Mouse (Mus musculus) Patski (cell line): ENCODE data around the gene Dhx40. TPM values are rescaled to one million over a fixed set of nuclear protein-coding genes. Genes with fewer than 3 reads are reported as not detected.

ENCODE experiments used
- ATAC-seq: fragments of 100-300 bp; one replicate; pipeline ENCODE4 v1.8.0; 2021
- CTCF ChIA-PET: fragments of 350-600 bp; sonication (Branson Sonifier 250); formaldehyde crosslinking; loops from one replicate; lab custom pipeline; 2022; ENCODE audit warnings: inconsistent platforms; lab: Charles Lee
- POLR2A ChIA-PET: fragments of 350-600 bp; sonication (Branson Sonifier 250); formaldehyde crosslinking; loops from one replicate; lab custom pipeline; 2022; ENCODE audit warnings: antibody characterized with exemption, inconsistent platforms; lab: Charles Lee
- DNase-seq: peaks from one replicate; pipeline ENCODE4 v3.0.0-alpha.2; 2011; ENCODE audit warnings: low read depth, low spot score
- H3K27me3 ChIP-seq: fragments of 371-371 bp; one replicate; pipeline ENCODE4 v1.5.1; 2021
- CTCF ChIP-seq: fragments of 100-300 bp; IDR thresholded peaks from one replicate; pipeline ENCODE4 v1.5.1; 2021
- in situ Hi-C: fragments of 300-500 bp; cut with MboI; formaldehyde crosslinking; loops from 3 replicates; pipeline ENCODE4 v1.11.1; 2018; ENCODE audit warnings: low pct_unique_long_range_greater_than_20kb, mixed read lengths
- polyA plus RNA-seq: library from polyadenylated mRNA; unstranded; gene quantifications from one replicate; pipeline ENCODE4 v1.2.3, GENCODE M21; 2021

Dhx40 gene
- polyA plus RNA-seq = 76.1 TPM

DNA sequence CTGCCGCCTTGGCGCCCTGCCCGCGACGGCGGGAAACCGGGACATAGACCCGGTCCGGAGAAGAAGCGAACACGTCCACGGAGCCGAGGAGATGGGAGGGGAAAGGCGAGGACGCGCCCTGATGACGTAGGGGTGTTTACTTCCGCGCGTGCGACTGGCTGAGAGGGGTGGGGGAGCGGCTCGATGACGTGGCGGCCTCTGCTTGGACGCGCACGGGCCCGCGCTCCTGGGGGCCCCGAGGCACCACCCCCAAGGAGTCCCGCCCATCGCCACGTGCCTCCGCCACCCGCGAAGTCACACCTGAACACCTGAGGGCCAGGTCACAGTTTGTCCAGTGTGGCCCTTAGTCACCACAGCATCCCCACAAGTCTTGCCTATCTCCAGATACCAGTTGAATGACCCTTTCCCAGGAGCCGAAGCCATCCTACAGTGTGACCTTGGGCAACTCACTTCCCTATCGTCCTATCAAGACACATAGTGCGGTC, at the start of gene Dhx40:
Gene Dhx40 (minus strand): TSS at position 242 of the 485 bp plus-strand sequence.
- H3K27me3 ChIP-seq = no peaks in the 10 kb centered on the region
- peak; percentile 57 for ATAC-seq
- in situ Hi-C loops = no loop called here
- TF ChIP-seq CTCF = no peak
- ChIA-PET POLR2A (no interaction called here), CTCF (no interaction called here)
- peak; percentile 34 for DNase-seq

DNA sequence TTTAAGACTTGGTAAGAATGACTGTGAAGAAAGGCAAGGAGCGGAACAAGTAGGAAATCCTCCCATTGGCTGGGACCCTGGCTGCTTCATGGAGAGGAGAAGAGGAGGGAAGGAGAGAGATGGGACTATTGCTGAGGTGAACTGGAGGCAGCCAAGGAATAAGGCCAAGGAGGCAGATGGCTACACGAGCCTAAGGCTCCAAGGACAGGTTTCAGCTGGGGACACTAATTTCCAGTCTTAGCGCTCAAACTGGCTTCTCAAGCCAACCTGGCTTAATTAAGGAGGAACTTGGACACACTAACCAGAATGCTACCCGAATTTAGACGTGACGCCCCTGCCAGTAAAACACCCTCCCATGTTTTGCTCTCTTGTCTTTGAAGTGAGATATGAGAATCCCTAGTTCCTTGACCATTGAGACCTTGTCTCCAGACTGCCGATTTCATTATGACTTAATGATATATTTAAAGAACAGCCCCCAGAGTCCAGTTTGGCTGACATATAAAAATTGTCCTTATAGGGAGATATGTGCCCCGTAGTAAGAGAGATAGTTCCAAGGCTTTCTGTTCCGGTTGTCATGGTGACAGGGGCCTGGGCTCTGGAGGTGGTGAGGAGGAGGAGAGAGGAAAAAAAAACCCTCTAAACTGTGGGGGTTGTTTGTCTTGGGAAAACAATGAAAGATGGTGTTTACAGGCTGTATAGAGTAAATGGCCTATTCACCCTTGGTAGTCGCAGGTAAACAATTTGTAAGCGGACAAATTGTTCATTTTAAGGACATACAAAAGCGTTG, 48.3 kb upstream of the Dhx40 start:
- no peak for ATAC-seq
- in situ Hi-C loops = no loop called here

DNA sequence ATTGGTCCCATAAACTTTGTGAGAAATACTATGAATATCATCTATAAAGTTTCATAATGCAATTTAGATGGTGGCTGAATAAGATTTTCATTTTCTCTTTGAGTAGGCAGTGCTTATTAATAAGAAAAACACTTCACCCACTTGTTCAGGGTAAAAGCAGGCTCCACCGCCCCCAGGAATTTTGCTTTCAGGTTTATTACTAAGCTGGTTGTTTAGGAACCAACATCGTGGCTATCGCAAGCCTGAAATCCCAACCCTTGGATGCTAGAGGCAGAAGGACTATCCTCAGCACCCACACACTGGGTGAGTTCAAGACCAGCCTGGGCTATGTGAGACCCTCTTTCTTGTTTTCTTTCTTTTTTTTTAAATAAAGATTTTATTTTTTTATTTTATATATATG, 45.5 kb upstream of the Dhx40 start:
- no peak for TF ChIP-seq CTCF
- DNase-seq (no peak), ATAC-seq (peak; percentile 31)
- H3K27me3 ChIP-seq = no peaks in the 10 kb centered on the region
- ChIA-PET POLR2A (interaction anchor here (0.7 kb wide), 1 partner anchor 59 kb away, joined by 3 read pairs; no protein-coding TSS in a partner anchor), CTCF (interaction anchor here (1.3 to 4.5 kb wide), 4 partner anchors 10 to 41 kb away, joined by 4 to 21 read pairs (median 6); no protein-coding TSS in a partner anchor)
- in situ Hi-C loops = no loop called here

More for the DNA sequence above, 48.3 kb upstream of the Dhx40 start:
- no peaks in the 10 kb centered on the region for H3K27me3 ChIP-seq
- no peak for TF ChIP-seq CTCF
- ChIA-PET POLR2A (no interaction called here), CTCF (no interaction called here)
- no peak for DNase-seq

DNA sequence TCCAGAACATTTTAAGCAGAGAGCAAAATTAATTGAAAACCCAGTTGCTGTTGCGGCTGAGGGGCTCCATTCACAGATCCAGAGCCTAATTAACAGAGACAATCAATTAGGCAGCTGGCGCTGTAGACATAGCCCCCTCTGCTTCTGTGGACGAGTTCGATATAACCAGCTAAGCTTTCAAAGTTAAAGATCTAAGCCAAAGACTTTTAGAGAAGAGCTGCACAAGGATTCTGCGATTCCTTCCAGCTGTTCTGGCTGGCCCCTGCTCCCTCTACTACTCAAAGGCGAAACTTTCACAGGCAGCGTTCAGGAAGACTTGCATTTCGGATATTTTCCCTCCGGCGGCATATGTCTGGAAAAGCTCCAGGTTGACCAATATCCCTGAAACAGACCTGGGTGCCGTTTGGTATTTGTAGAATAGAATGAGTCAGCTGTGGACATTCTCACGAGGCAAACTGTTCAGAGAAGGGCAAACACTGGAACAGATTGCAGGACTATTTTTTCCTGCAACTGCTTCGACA, 45.0 kb upstream of the Dhx40 start:
- DNase-seq (no peak), ATAC-seq (peak; percentile 67)
- ChIA-PET POLR2A (interaction anchor here (0.5 to 1.0 kb wide), 3 partner anchors 9 to 681 kb away, joined by 3 read pairs; no protein-coding TSS in a partner anchor), CTCF (interaction anchor here (1.4 to 4.5 kb wide), 3 partner anchors 14 to 41 kb away, joined by 5 to 21 read pairs (median 8); no protein-coding TSS in a partner anchor)
- no peaks in the 10 kb centered on the region for H3K27me3 ChIP-seq
- no peak for TF ChIP-seq CTCF
- in situ Hi-C loops = no loop called here

DNA sequence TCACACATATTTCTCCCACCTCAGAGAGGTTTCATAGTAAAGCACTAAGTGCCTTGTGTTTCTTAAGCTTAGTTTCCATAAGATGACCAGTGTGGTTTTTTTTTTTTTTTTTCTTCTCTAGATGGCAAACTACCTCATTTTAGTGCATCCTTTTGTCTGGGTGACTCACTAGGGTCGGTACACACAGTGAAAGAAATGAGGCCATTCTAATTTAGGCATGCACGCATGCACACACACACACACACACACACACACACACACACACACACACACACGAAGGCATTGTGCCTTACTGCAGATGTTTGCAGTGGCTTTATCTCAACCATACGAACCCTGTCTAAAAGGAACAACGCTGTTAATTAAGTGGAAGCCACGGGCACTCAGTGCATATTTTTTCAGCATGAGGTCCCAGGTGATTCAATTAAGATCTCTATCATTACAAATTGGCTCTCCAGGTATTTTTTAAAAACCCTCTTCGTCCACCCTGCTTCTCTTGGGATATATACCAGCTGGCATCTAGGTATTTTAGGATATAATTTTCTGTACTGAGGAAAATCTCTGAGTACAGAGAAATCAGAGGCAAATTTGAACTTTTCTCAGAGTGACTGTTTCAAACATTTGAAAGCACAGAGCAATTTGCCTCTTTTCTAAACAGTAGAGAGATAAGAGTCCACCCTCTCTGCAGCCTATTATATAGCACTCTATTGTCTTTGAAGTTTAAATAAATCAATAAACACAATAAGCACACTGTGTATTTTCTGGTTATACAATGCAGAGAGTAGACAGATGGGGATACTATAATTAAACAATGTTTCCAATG, 44.4 kb upstream of the Dhx40 start:
- H3K27me3 ChIP-seq = no peaks in the 10 kb centered on the region
- DNase-seq = no peak
- ATAC-seq = no peak
- CTCF ChIA-PET = interaction anchor here (1.0 to 4.5 kb wide), 4 partner anchors 11 to 55 kb away, joined by 3 to 21 read pairs (median 6); no protein-coding TSS in a partner anchor
- in situ Hi-C loops = no loop called here
- POLR2A ChIA-PET = interaction anchor here (0.5 to 1.2 kb wide), 6 partner anchors 8 to 682 kb away, joined by 3 to 4 read pairs (median 4); no protein-coding TSS in a partner anchor
- no peak for TF ChIP-seq CTCF

DNA sequence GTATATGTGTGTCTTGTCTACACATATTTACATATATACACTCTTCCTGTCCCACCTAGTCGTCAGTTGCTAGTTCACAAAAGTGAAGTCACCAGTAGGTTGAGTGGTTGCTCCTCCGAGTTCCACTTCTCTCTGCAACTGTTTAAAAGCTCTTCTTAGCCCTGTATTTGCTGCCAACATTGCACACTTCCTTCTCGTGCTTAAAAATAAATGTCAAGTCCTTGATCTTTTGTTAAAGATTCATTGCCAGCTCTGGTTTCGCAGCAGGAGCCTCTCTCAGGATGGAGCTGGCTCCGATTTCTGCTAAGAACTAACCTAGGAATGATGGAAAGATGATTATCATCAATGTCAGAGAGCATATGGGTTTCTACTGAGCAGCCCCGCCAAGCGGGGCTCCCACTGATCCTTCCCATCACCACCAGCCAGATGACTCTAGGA, 43.7 kb upstream of the Dhx40 start:
- ChIA-PET CTCF (interaction anchor here (1.0 to 4.5 kb wide), 4 partner anchors 9 to 55 kb away, joined by 3 to 21 read pairs (median 4); no protein-coding TSS in a partner anchor), POLR2A (interaction anchor here (0.7 to 1.2 kb wide), 4 partner anchors 9 to 69 kb away, joined by 3 to 4 read pairs (median 4); no protein-coding TSS in a partner anchor)
- no peak for TF ChIP-seq CTCF
- DNase-seq (no peak), ATAC-seq (no peak)
- in situ Hi-C loops = no loop called here
- H3K27me3 ChIP-seq = no peaks in the 10 kb centered on the region

DNA sequence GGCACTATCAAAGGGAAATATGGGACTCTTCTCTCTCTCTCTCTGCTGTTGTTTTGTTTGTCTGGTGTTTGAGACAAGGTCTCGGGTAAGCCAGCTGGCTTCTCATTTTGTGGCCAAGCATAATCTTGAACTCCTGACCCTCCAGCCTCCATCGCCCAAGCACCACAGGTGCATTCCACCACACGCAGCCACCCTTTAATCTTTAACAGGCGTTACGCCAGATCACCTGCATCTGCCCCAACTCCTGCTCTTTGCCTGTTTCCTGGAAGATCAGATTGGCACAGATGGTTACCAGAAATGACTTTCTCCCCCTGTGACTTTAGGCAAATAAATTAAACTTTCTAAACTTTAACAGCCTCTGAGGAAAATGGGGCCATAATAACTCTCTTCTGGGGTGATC, 36.3 kb upstream of the Dhx40 start:
- H3K27me3 ChIP-seq = no peaks in the 10 kb centered on the region
- ATAC-seq = no peak
- ChIA-PET POLR2A (interaction anchor here (1.1 kb wide), 1 partner anchor 8 kb away, joined by 3 read pairs; no protein-coding TSS in a partner anchor), CTCF (no interaction called here)
- TF ChIP-seq CTCF = no peak
- in situ Hi-C loops = no loop called here
- DNase-seq = no peak

DNA sequence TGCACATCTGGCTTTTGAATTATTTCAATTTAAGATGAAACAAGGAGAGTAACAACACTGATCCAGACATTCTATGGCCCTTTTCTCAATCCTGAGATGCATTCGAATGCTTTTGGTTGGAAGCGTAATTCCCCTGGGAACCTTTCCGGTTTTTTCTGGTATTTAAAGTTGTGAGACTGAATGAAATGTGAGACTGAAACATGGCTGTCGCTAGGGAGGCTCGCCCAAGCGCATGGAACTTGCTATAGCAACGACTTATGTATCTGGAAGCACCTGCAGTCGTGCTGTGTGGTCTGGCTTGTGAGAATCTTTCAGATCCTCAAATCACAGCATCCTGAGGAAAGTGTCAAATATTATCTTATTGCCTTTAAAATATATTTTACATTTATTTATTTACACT, 33.7 kb upstream of the Dhx40 start:
- ATAC-seq (no peak), DNase-seq (no peak)
- in situ Hi-C loops = no loop called here
- no peak for TF ChIP-seq CTCF
- ChIA-PET CTCF (no interaction called here), POLR2A (interaction anchor here (0.6 kb wide), 1 partner anchor 14 kb away, joined by 3 read pairs; no protein-coding TSS in a partner anchor)
- no peaks in the 10 kb centered on the region for H3K27me3 ChIP-seq

DNA sequence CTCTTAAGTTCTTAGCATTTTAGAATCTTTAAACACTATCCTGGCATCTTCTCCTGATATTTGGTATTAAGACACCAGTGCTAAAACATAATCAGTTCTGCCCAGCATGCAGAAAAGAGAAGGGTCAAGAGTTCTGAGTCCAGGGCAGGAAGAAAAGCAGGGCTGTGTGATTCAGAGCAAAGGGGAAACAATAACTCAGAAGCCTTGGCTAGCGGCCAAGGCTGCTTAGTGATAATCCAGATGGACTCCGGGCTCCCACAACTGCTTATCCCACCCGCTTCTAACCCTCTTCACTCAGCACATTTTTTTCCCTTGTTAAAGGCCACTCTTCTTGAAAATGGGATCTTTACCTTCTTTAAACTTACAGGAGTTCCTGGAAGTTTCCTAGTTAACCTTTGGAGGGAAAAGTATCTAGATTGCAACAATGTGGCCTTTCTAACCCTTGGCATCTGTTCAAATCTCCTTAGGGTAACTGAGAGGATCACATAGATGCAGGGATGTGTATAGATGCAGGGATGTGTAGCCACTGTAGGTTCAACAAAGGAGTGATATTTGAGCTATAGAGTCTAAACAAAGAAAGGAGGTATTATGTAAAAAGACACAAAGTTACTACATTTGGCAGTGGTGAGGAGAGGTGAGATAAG, 33.1 kb upstream of the Dhx40 start:
- TF ChIP-seq CTCF = no peak
- ChIA-PET CTCF (interaction anchor here (0.7 kb wide), 1 partner anchor 11 kb away, joined by 3 read pairs; no protein-coding TSS in a partner anchor), POLR2A (interaction anchor here (0.6 to 1.1 kb wide), 2 partner anchors 14 to 254 kb away, joined by 3 read pairs; no protein-coding TSS in a partner anchor)
- DNase-seq = peak; percentile 96
- in situ Hi-C loops = no loop called here
- peak; percentile 52 for ATAC-seq
- H3K27me3 ChIP-seq = no peaks in the 10 kb centered on the region
